Mouse (Mus musculus) bone marrow macrophage, adult 2 months (primary cell): ENCODE measurements around the gene Tmbim4.

ENCODE experiments used
- CTCF ChIP-seq: IDR thresholded peaks from 2 replicates; pipeline ENCODE4 v1.5.1; 2012; ENCODE audit warnings: low read depth, mild to moderate bottlenecking, low read length, moderate library complexity
- POLR2A ChIP-seq: IDR thresholded peaks from 2 replicates; pipeline ENCODE4 v1.6.1; 2012; ENCODE audit warnings: mild to moderate bottlenecking, low read depth, low read length, borderline replicate concordance

DNA sequence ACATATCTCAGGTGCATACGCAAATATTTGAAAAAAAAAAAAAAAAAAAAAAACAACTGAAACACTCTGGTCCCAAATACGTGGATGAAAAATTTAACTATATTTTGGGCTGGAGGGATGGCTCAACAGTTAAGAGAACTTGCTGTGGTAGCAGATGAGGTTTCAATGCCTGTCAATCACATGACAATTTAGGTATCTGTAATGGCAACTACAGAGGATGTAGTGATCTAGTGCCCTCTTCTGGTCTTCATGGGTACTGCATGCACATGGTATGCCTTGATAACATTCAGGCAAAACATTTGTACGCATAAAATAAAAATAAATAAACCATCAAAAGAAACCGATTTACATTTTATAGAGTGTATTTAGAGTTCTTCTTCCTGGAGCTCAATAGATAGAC lies 69.4 kb downstream of the Tmbim4 start:
- TF ChIP-seq POLR2A: no peak
- TF ChIP-seq CTCF: no peak
